Mouse (Mus musculus): ENCODE data around the gene Gdpd2.

The Gdpd2 gene

GRCm38 (mm10) chrX:100729665-100730188 is at the start of gene Gdpd2:
Gdpd2 (plus strand) TSS chrX:100729873.
- peak; percentile 42 to 63 for DNase-seq

GRCm38 (mm10) chrX:100686527-100686926 is 43.1 kb upstream of the Gdpd2 start:
- no peak for DNase-seq

- peak; percentile 10 to 57 for DNase-seq
Observed at GRCm38 (mm10) chrX:100687360-100688032, 42.2 kb upstream of the Gdpd2 start.

GRCm38 (mm10) chrX:100688033-100688370 is 41.7 kb upstream of the Gdpd2 start:
- DNase-seq = no peak

- no peak for DNase-seq
Observed at GRCm38 (mm10) chrX:100696776-100697175, 32.9 kb upstream of the Gdpd2 start.

- DNase-seq = no peak
Observed at GRCm38 (mm10) chrX:100708032-100708431, 21.6 kb upstream of the Gdpd2 start.

GRCm38 (mm10) chrX:100716173-100716572 is 13.5 kb upstream of the Gdpd2 start:
- DNase-seq = no peak

- DNase-seq = no peak
Observed at GRCm38 (mm10) chrX:100728947-100729346, 726 bp upstream of the Gdpd2 start.

- DNase-seq = no peak
Observed at GRCm38 (mm10) chrX:100730266-100730665, 593 bp downstream of the Gdpd2 start.

GRCm38 (mm10) chrX:100734359-100734758 is 4.7 kb downstream of the Gdpd2 start:
- no peak for DNase-seq

- DNase-seq = peak; percentile 52 to 69
Observed at GRCm38 (mm10) chrX:100738918-100739317, 9.2 kb downstream of the Gdpd2 start.

- no peak for DNase-seq
Observed at GRCm38 (mm10) chrX:100739443-100739842, 9.8 kb downstream of the Gdpd2 start.

- DNase-seq = no peak
Observed at GRCm38 (mm10) chrX:100740785-100741184, 11.1 kb downstream of the Gdpd2 start.

GRCm38 (mm10) chrX:100741940-100742339 is 12.3 kb downstream of the Gdpd2 start:
- peak; percentile 22 to 54 for DNase-seq

GRCm38 (mm10) chrX:100765855-100766254 is 36.2 kb downstream of the Gdpd2 start:
- DNase-seq = no peak

GRCm38 (mm10) chrX:100767181-100767884 is 37.7 kb downstream of the Gdpd2 start, which contains the start of gene Dlg3:
Dlg3 (plus strand) TSS chrX:100767722.
- no peak for DNase-seq

GRCm38 (mm10) chrX:100767885-100768626 is 38.4 kb downstream of the Gdpd2 start:
- DNase-seq = no peak

- no peak for DNase-seq
Observed at GRCm38 (mm10) chrX:100769281-100769680, 39.6 kb downstream of the Gdpd2 start.

GRCm38 (mm10) chrX:100774341-100774811 is 44.7 kb downstream of the Gdpd2 start:
- peak; percentile 74 to 77 for DNase-seq

- DNase-seq = peak; percentile 14 to 20
Observed at GRCm38 (mm10) chrX:100775405-100775804, 45.7 kb downstream of the Gdpd2 start.

- DNase-seq = peak; percentile 27 to 39
Observed at GRCm38 (mm10) chrX:100776494-100776893, 46.8 kb downstream of the Gdpd2 start.

GRCm38 (mm10) chrX:100776985-100777654 is 47.4 kb downstream of the Gdpd2 start:
- peak; percentile 85 to 88 for DNase-seq

All from lung, adult 18-20 months (tissue).